Mouse (Mus musculus) liver, postnatal 0 days (tissue): ENCODE measurements around the gene Gm13539. TPM values are rescaled to one million over a fixed set of nuclear protein-coding genes. Genes with fewer than 3 reads are reported as not detected.

Experiments used
- ATAC-seq: fragments of 200-750 bp; cut with Nextera tagmentation; 2 replicates; pipeline ENCODE4 v1.8.0; 2017; ENCODE audit warnings: mild to moderate bottlenecking, moderate library complexity
- DNase-seq: peaks from one replicate; pipeline ENCODE4 v3.0.0-alpha.2; 2016
- H3K27ac ChIP-seq: fragments of 300-500 bp; sonication (generic); 2 replicates; pipeline ENCODE4 v1.5.1; 2014; ENCODE audit warnings: antibody characterized with exemption, moderate library complexity, mild to moderate bottlenecking, low read depth
- H3K27me3 ChIP-seq: fragments of 300-500 bp; sonication (generic); 2 replicates; pipeline ENCODE4 v1.6.1; 2014; ENCODE audit warnings: low read length, control low read depth, mixed read lengths; ENCODE audit not compliant: insufficient read depth
- H3K36me3 ChIP-seq: fragments of 300-500 bp; sonication (generic); replicated peaks from 2 replicates; pipeline ENCODE4 v1.6.1; 2014; ENCODE audit warnings: mild to moderate bottlenecking, control low read depth, low read length, moderate library complexity, mixed read lengths; ENCODE audit not compliant: insufficient read depth
- H3K4me1 ChIP-seq: fragments of 300-500 bp; sonication (generic); 2 replicates; pipeline ENCODE4 v1.6.1; 2014; ENCODE audit warnings: antibody characterized with exemption, mild to moderate bottlenecking, control low read depth; ENCODE audit not compliant: insufficient read depth
- H3K4me2 ChIP-seq: fragments of 300-500 bp; sonication (generic); 2 replicates; pipeline ENCODE4 v1.6.1; 2014; ENCODE audit warnings: low read depth, mild to moderate bottlenecking, low read length, moderate library complexity, mixed read lengths
- H3K4me3 ChIP-seq: fragments of 300-500 bp; sonication (generic); 2 replicates; pipeline ENCODE4 v1.5.1; 2014; ENCODE audit warnings: low read depth, low read length
- H3K9ac ChIP-seq: fragments of 300-500 bp; sonication (generic); replicated peaks from 2 replicates; pipeline ENCODE4 v1.6.1; 2014; ENCODE audit warnings: mild to moderate bottlenecking, moderate library complexity
- H3K9me3 ChIP-seq: fragments of 300-500 bp; sonication (generic); 2 replicates; pipeline ENCODE4 v1.6.1; 2016; ENCODE audit warnings: mild to moderate bottlenecking, control low read depth, low read length, mixed read lengths
- CTCF ChIP-seq: sonication (generic); IDR thresholded peaks from 2 replicates; pipeline ENCODE4 v1.5.1; 2016; ENCODE audit warnings: antibody characterized with exemption, low read depth
- EP300 ChIP-seq: IDR thresholded peaks from 2 replicates; pipeline ENCODE4 v1.6.1; 2016; ENCODE audit warnings: antibody characterized with exemption, low read depth, mild to moderate bottlenecking
- WGBS: fragments of 180-500 bp; shearing (Covaris S2); extraction: QIAGEN DNeasy Blood & Tissue Kit; methylation state at CpG from one replicate; pipeline ENCODE4 v1.1.7; 2014; ENCODE audit not compliant: insufficient replicate concordance; 5-methylcytosine and 5-hydroxymethylcytosine counted together
- polyA plus RNA-seq: library from polyadenylated mRNA; unstranded; fragments of >200 nt; fragmentation: Nextera tagmentation; extraction: Ambion mirVana; gene quantifications from 2 replicates; pipeline ENCODE4 v1.2.1, GENCODE M21; 2015

The Gm13539 gene
- polyA plus RNA-seq, 1 experiment from 2014 or later: not detected

GRCm38 (mm10) chr2:25780921-25781320 is 1.1 kb upstream of the Gm13539 start:
- Histone ChIP-seq H3K4me3 (no peak overlapping the region), H3K27ac (no peak overlapping the region), H3K9ac (no peak overlapping the region), H3K4me1 (no peaks in the 10 kb centered on the region), H3K4me2 (no peak overlapping the region), H3K36me3 (no peaks in the 10 kb centered on the region), H3K9me3 (no peaks in the 10 kb centered on the region), H3K27me3 (0 out of 2 replicates have a peak, but pooled peaks cover 2% of the 10 kb centered on the region)
- WGBS: 33% methylated on average over 4 of the region's 4 CpGs
- TF ChIP-seq CTCF: no peak
- TF ChIP-seq EP300: no peak
- no peak for ATAC-seq
- no peak for DNase-seq

GRCm38 (mm10) chr2:25785573-25786322 is 3.7 kb downstream of the Gm13539 start:
- TF ChIP-seq CTCF: no peak
- no peak for TF ChIP-seq EP300
- no peak for ATAC-seq
- no peak overlapping the region for H3K4me2 ChIP-seq
- H3K4me3 ChIP-seq: no peak overlapping the region
- H3K9ac ChIP-seq: no peak overlapping the region
- no peak overlapping the region for H3K27ac ChIP-seq
- H3K36me3 ChIP-seq: no peaks in the 10 kb centered on the region
- H3K9me3 ChIP-seq: no peaks in the 10 kb centered on the region
- no peaks in the 10 kb centered on the region for H3K4me1 ChIP-seq
- H3K27me3 ChIP-seq: 0 out of 2 replicates have a peak, but pooled peaks cover 2% of the 10 kb centered on the region
- no peak for DNase-seq
- WGBS: 61% methylated on average over 5 of the region's 5 CpGs

- no peaks in the 10 kb centered on the region for H3K4me1 ChIP-seq
- ATAC-seq: peak; percentile 58
- no peak overlapping the region for H3K4me2 ChIP-seq
- DNase-seq: no peak
- no peak overlapping the region for H3K9ac ChIP-seq
- H3K27ac ChIP-seq: no peak overlapping the region
- WGBS: 63% methylated on average over 3 of the region's 3 CpGs
- no peak overlapping the region for H3K4me3 ChIP-seq
- TF ChIP-seq CTCF: no peak
- peak; percentile 71 for TF ChIP-seq EP300
- H3K27me3 ChIP-seq: 0 out of 2 replicates have a peak, but pooled peaks cover under 1% of the 10 kb centered on the region
- H3K36me3 ChIP-seq: no peaks in the 10 kb centered on the region
- no peaks in the 10 kb centered on the region for H3K9me3 ChIP-seq
These were observed 7.0 kb downstream of the Gm13539 start for GRCm38 (mm10) chr2:25789092-25789491.

- ATAC-seq (no peak), DNase-seq (no peak)
- Histone ChIP-seq H3K27me3 (no peaks in the 10 kb centered on the region), H3K9ac (no peak overlapping the region), H3K27ac (no peak overlapping the region), H3K9me3 (no peaks in the 10 kb centered on the region), H3K36me3 (no peaks in the 10 kb centered on the region), H3K4me3 (no peak overlapping the region), H3K4me2 (no peak overlapping the region), H3K4me1 (no peaks in the 10 kb centered on the region)
- TF ChIP-seq CTCF: no peak
- TF ChIP-seq EP300: no peak
- WGBS: 25% methylated on average over 2 of the region's 2 CpGs
These were observed 15.6 kb downstream of the Gm13539 start for GRCm38 (mm10) chr2:25797635-25798034.

GRCm38 (mm10) chr2:25798065-25798464 is 16.0 kb downstream of the Gm13539 start:
- Histone ChIP-seq H3K27me3 (no peaks in the 10 kb centered on the region), H3K36me3 (no peaks in the 10 kb centered on the region), H3K4me1 (no peaks in the 10 kb centered on the region), H3K4me2 (no peak overlapping the region), H3K27ac (no peak overlapping the region), H3K4me3 (no peak overlapping the region), H3K9ac (no peak overlapping the region), H3K9me3 (no peaks in the 10 kb centered on the region)
- ATAC-seq (no peak), DNase-seq (no peak)
- no peak for TF ChIP-seq EP300
- no peak for TF ChIP-seq CTCF
- 40% methylated on average over 5 of the region's 5 CpGs for WGBS

- no peak overlapping the region for H3K4me3 ChIP-seq
- H3K9me3 ChIP-seq: no peaks in the 10 kb centered on the region
- no peak for DNase-seq
- WGBS: 50% methylated on average over 2 of the region's 2 CpGs
- no peak for ATAC-seq
- H3K9ac ChIP-seq: no peak overlapping the region
- H3K27me3 ChIP-seq: no peaks in the 10 kb centered on the region
- no peak for TF ChIP-seq EP300
- no peak for TF ChIP-seq CTCF
- H3K36me3 ChIP-seq: no peaks in the 10 kb centered on the region
- H3K4me2 ChIP-seq: no peak overlapping the region
- H3K27ac ChIP-seq: no peak overlapping the region
- no peaks in the 10 kb centered on the region for H3K4me1 ChIP-seq
These were observed 29.7 kb downstream of the Gm13539 start for GRCm38 (mm10) chr2:25811711-25812110.
